Mouse (Mus musculus) intestine, embryonic 16.5 days (tissue): ENCODE data around the gene Ccdc182. TPM values are rescaled to one million over a fixed set of nuclear protein-coding genes. Genes with fewer than 3 reads are reported as not detected.
A peak's percentile ranks its signal among the peaks of the same experiment; 100 is the strongest.

Source experiments
- ATAC-seq: fragments of 200-750 bp; cut with Nextera tagmentation; 2 replicates; pipeline ENCODE4 v1.8.0; 2017; ENCODE audit warnings: moderate TSS enrichment, moderate library complexity
- H3K27ac ChIP-seq: fragments of 300-500 bp; sonication (generic); 2 replicates; pipeline ENCODE4 v1.5.1; 2014; ENCODE audit warnings: mild to moderate bottlenecking, low read length
- H3K27me3 ChIP-seq: fragments of 300-500 bp; sonication (generic); replicated peaks from 2 replicates; pipeline ENCODE4 v1.6.1; 2014; ENCODE audit warnings: low read length, control low read depth, mixed read lengths; ENCODE audit not compliant: control insufficient read depth, insufficient read depth
- H3K36me3 ChIP-seq: fragments of 300-500 bp; sonication (generic); 2 replicates; pipeline ENCODE4 v1.6.1; 2014; ENCODE audit warnings: low read length, control low read depth; ENCODE audit not compliant: control insufficient read depth, insufficient read depth
- H3K4me1 ChIP-seq: fragments of 300-500 bp; sonication (generic); 2 replicates; pipeline ENCODE4 v1.6.1; 2014; ENCODE audit warnings: low read length, control low read depth, mixed read lengths; ENCODE audit not compliant: control insufficient read depth, insufficient read depth
- H3K4me2 ChIP-seq: fragments of 300-500 bp; sonication (generic); 2 replicates; pipeline ENCODE4 v1.6.1; 2014; ENCODE audit warnings: low read depth, low read length, control low read depth
- H3K4me3 ChIP-seq: fragments of 300-500 bp; sonication (generic); 2 replicates; pipeline ENCODE4 v1.5.1; 2014; ENCODE audit warnings: mild to moderate bottlenecking, low read length
- H3K9ac ChIP-seq: fragments of 300-500 bp; sonication (generic); 2 replicates; pipeline ENCODE4 v1.6.1; 2014; ENCODE audit warnings: low read depth, low read length
- H3K9me3 ChIP-seq: fragments of 300-500 bp; sonication (generic); 2 replicates; pipeline ENCODE4 v1.6.1; 2016; ENCODE audit warnings: low read length, control low read depth; ENCODE audit not compliant: control insufficient read depth
- WGBS: fragments of 180-500 bp; shearing (Covaris S2); extraction: QIAGEN DNeasy Blood & Tissue Kit; methylation state at CpG from one replicate; pipeline ENCODE4 v1.1.7; 2014; 5-methylcytosine and 5-hydroxymethylcytosine counted together
- polyA plus RNA-seq: library from polyadenylated mRNA; unstranded; fragments of >200 nt; fragmentation: Nextera tagmentation; extraction: Ambion mirVana; gene quantifications from 2 replicates; pipeline ENCODE4 v1.2.1, GENCODE M21; 2015

Gene Ccdc182
- polyA plus RNA-seq, 1 experiment from 2014 or later: not detected

DNA sequence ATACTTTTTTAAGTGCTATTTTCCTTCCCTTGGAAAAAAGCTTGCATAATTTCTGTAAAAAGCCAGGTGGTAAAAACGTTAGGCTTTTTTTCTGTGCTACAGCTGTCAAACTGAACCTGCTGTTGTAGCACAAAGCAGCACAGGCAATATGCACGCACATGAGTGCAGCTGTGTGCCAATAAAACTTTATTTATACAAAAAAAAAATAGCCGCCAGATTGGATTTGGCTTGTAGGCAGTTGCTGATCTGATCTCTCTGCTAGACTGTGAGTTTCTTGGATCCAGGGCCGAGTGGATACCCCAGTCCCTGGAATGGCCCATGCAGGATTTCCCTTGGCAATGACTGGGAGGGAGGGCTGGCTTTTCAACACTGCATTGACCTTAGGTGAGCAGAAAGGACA, 36.2 kb upstream of the Ccdc182 start:
- WGBS: 71% methylated on average over 4 of the region's 4 CpGs

DNA sequence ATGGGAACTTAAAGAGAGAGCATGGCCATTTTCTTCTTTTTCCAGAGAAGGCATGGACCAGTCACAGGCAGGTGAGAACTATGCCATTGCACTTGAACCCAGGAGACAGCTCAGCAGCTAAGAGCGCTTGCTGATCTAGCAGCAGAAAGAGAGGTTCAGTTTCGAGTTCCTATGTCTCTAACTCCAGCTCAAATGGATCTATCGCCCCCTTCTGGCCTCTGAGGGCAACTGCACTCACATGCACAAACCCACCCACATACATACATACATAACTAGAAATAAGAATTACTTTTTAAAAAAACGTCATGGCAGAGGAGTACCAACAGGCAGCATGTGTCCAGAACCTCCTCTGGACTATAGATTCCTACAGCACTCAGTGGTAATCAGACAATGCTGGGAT, 35.6 kb upstream of the Ccdc182 start:
- H3K4me1 ChIP-seq: no peaks in the 10 kb centered on the region
- H3K9me3 ChIP-seq: 0 out of 2 replicates have a peak, but pooled peaks cover 6% of the 10 kb centered on the region
- H3K27ac ChIP-seq: no peak overlapping the region
- no peak overlapping the region for H3K9ac ChIP-seq
- H3K4me3 ChIP-seq: no peak overlapping the region
- no peak for ATAC-seq
- no peaks in the 10 kb centered on the region for H3K27me3 ChIP-seq
- H3K4me2 ChIP-seq: no peak overlapping the region
- 83% methylated on average over 4 of the region's 4 CpGs for WGBS
- H3K36me3 ChIP-seq: no peaks in the 10 kb centered on the region

More for the DNA sequence above, 36.2 kb upstream of the Ccdc182 start:
- no peak overlapping the region for H3K9ac ChIP-seq
- no peak overlapping the region for H3K4me3 ChIP-seq
- H3K4me1 ChIP-seq: peaks cover 3% of the 10 kb centered on the region; the same call in 1 of the 2 replicates
- ATAC-seq: no peak
- H3K27me3 ChIP-seq: no peaks in the 10 kb centered on the region
- 0 out of 2 replicates have a peak, but pooled peaks cover 6% of the 10 kb centered on the region for H3K9me3 ChIP-seq
- no peaks in the 10 kb centered on the region for H3K36me3 ChIP-seq
- H3K4me2 ChIP-seq: no peak overlapping the region
- H3K27ac ChIP-seq: no peak overlapping the region

DNA sequence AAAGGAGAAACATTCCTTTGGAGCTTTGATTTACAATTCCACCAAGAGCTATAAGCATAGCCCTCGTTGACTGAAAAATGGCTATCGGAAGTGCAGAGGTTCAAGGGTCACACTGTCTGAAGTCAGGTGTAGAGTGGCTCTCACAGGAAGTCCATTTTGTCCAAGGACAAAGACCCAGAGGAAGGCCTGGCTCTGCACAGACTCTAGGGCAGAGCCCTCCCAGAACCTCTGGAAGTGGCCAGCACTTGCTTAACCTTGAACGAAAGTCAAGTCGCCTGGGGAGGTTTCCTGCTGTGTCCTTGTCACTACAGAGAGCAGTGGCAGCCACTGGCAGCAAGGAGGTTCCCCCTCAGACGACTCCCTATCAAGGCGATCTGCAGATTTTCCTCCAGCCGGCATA, 33.4 kb upstream of the Ccdc182 start:
- Histone ChIP-seq H3K4me1 (no peaks in the 10 kb centered on the region), H3K9ac (no peak overlapping the region), H3K4me2 (no peak overlapping the region), H3K27ac (no peak overlapping the region), H3K4me3 (no peak overlapping the region), H3K9me3 (0 out of 2 replicates have a peak, but pooled peaks cover 6% of the 10 kb centered on the region), H3K36me3 (no peaks in the 10 kb centered on the region), H3K27me3 (no peaks in the 10 kb centered on the region)
- 40% methylated on average over 7 of the region's 7 CpGs for WGBS
- no peak for ATAC-seq

DNA sequence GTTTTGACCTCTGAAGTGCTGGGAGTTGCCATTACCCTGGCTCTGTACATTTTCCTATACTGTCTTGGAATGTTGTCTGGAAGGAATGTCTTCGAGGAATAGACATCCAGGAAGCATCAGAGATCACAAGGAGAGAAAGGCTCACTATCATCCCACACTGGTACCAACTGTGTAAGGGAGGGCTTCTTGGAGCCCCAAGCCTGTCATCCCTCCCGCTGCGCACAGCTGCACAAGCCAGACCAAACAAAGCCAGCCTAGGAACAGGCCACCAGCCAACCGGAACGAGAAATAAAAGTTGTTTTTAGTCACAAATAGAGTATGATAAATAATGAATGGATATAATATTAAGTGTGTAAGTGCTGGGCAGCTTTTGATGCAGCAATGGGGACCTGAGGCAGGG, 29.0 kb upstream of the Ccdc182 start:
- H3K9me3 ChIP-seq: no peaks in the 10 kb centered on the region
- H3K4me3 ChIP-seq: no peak overlapping the region
- WGBS: 77% methylated on average over 5 of the region's 5 CpGs
- no peak overlapping the region for H3K27ac ChIP-seq
- H3K36me3 ChIP-seq: no peaks in the 10 kb centered on the region
- no peak overlapping the region for H3K9ac ChIP-seq
- no peak overlapping the region for H3K4me2 ChIP-seq
- H3K4me1 ChIP-seq: no peaks in the 10 kb centered on the region
- no peaks in the 10 kb centered on the region for H3K27me3 ChIP-seq
- no peak for ATAC-seq

DNA sequence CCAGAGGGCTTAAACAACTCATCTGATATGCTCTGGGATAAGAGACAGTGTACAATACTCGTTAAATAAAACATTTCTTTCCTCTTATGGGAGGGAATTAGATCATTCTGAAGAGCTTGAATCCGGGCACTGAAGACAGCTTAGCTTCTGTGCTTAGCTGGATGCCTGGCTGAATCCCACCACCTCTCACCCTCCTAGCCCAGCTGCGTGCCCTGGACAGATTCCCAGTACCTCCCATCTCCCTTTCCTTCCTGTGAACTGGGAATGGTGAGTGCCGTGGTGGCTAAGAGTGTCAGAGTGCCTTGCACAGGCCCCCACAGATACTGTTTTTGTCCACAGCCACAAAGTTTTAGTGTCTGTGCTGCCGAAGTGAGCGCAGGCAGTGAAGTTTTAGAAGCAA, 27.5 kb upstream of the Ccdc182 start:
- no peak overlapping the region for H3K9ac ChIP-seq
- H3K4me3 ChIP-seq: no peak overlapping the region
- H3K27me3 ChIP-seq: no peaks in the 10 kb centered on the region
- ATAC-seq: no peak
- H3K27ac ChIP-seq: no peak overlapping the region
- WGBS: 43% methylated on average over 6 of the region's 6 CpGs
- no peaks in the 10 kb centered on the region for H3K36me3 ChIP-seq
- no peak overlapping the region for H3K4me2 ChIP-seq
- H3K9me3 ChIP-seq: no peaks in the 10 kb centered on the region
- no peaks in the 10 kb centered on the region for H3K4me1 ChIP-seq

DNA sequence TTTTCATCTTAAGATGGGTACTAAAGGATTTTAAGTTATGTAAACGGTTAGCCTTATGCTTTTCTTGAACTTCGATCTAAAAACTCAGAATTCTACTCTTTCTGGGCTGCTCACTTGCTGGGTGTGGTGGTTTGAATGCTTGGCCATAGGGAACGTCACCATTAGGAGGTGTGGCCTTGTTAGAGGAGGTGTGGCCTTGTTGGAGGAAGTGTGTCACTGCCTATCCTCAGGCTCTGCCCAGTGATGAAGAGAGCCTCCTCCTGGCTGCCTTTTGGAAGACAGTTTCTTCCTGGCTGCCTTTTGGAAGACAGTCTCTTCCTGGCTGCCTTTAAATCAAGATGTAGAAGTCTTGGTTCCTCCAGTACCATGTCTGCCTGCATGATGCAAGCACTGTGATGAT, 22.0 kb upstream of the Ccdc182 start:
- H3K9ac ChIP-seq: no peak overlapping the region
- WGBS: 57% methylated on average over 3 of the region's 3 CpGs
- H3K27me3 ChIP-seq: no peaks in the 10 kb centered on the region
- H3K4me1 ChIP-seq: peaks cover 13% of the 10 kb centered on the region
- H3K27ac ChIP-seq: no peak overlapping the region
- H3K36me3 ChIP-seq: no peaks in the 10 kb centered on the region
- H3K4me2 ChIP-seq: no peak overlapping the region
- H3K9me3 ChIP-seq: no peaks in the 10 kb centered on the region
- no peak overlapping the region for H3K4me3 ChIP-seq
- no peak for ATAC-seq

DNA sequence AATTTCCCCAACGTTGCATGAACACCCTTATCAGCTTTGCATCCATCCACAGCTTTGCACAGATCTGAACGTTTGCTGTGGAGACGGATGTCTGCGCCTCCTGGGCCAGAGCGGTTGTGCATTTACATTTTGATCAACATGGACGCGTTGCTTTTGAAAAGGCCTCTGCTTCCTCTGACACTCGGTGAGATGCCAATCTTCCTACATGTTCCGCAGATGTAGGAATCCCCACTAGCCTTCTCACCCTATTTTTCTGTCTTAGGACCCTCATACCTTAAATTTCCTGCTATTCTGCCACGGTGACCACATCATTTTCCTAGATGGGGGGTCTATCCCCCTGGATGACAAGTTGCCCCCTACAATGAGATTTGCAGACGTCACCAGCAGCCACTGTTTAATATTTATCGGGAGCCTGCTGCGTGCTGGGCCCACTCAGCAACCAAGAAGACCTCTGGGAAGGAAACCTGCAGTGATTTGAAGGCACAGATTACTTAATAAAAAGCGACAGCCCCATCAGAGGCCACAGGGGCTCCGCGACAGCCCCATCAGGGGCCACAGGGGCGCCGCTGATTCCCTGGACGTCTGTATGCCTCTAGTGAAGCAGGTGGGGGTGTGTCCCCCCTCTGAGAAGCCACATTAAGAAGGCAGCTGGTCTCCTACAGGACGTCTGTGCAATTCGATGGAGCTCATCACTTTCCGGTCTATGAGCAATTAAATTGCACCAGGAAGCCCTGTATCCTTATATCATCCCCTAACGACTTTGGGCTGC, 19.6 kb upstream of the Ccdc182 start:
- Histone ChIP-seq H3K9me3 (no peaks in the 10 kb centered on the region), H3K36me3 (no peaks in the 10 kb centered on the region), H3K4me3 (no peak overlapping the region), H3K9ac (no peak overlapping the region), H3K4me2 (0 out of 2 replicates have a peak overlapping the region, but pooled peaks have one; percentile 18), H3K4me1 (peaks cover 16% of the 10 kb centered on the region), H3K27me3 (no peaks in the 10 kb centered on the region), H3K27ac (no peak overlapping the region)
- no peak for ATAC-seq
- WGBS: 56% methylated on average over 23 of the region's 23 CpGs

DNA sequence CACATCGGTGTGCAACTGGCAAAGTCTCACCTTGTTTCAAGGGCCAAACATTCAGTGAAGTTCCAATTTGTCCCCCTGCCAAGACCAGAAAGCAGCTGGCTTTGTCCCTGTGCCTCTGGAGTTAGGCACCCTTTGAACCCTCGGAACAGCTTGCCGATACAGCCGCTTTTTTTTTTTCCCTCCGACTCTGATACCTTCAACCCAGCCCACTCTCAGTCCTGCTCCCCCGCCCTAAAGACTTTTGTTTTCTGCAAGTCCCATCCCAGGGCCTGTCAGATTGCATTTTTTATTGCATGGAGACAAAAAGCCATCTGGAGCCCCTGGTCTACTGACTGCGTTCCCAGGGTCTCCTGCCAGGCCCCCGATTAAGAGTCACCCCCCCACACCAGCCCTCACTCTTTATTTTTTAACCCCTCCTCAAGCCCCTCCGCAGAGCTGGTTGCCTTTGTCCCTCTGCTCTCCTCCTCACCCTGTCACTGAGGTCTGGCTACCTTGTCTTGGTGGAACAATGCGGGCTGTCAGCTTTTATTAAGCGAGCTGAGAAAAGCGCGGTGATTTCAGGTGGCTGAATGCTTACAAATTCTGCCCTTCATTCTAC, 18.9 kb upstream of the Ccdc182 start:
- peaks cover 16% of the 10 kb centered on the region for H3K4me1 ChIP-seq
- ATAC-seq: no peak
- no peaks in the 10 kb centered on the region for H3K9me3 ChIP-seq
- H3K9ac ChIP-seq: peak overlapping the region; percentile 44; the same call in 1 of the 2 replicates
- 0 out of 2 replicates have a peak overlapping the region, but pooled peaks have one; percentile 18 for H3K4me2 ChIP-seq
- H3K27me3 ChIP-seq: no peaks in the 10 kb centered on the region
- no peak overlapping the region for H3K4me3 ChIP-seq
- no peak overlapping the region for H3K27ac ChIP-seq
- WGBS: 24% methylated on average over 13 of the region's 13 CpGs
- H3K36me3 ChIP-seq: no peaks in the 10 kb centered on the region

DNA sequence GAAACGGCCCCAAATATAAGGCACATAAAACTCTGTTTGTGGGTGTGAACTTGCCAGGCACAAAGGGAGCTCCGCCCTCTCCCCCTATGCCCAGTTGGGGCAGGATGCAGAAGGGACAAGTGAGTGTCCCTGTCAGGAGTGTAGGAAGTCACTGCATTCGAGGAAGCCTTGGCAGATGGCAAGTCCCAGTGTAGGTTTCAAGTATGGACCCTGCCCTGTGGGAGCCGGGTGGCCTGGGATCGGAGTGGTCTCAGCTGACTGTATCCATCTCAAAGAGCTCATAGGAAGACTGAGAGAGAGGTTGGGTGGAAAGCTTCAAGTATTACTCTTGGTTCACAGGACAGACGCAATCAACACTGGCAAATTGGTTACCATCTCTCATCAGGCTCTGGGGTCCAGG, 17.9 kb upstream of the Ccdc182 start:
- ATAC-seq: no peak
- 72% methylated on average over 6 of the region's 6 CpGs for WGBS
- no peaks in the 10 kb centered on the region for H3K27me3 ChIP-seq
- no peaks in the 10 kb centered on the region for H3K36me3 ChIP-seq
- H3K27ac ChIP-seq: no peak overlapping the region
- no peaks in the 10 kb centered on the region for H3K9me3 ChIP-seq
- H3K9ac ChIP-seq: no peak overlapping the region
- no peak overlapping the region for H3K4me2 ChIP-seq
- H3K4me1 ChIP-seq: peaks cover 16% of the 10 kb centered on the region
- H3K4me3 ChIP-seq: no peak overlapping the region
